Mouse (Mus musculus): Measurements from ENCODE around the gene Plscr3. TPM values are rescaled to one million over a fixed set of nuclear protein-coding genes. Genes with fewer than 3 reads are reported as not detected.
A peak's percentile ranks its signal among the peaks of the same experiment; 100 is the strongest.

The Plscr3 gene
- total and polyA plus RNA-seq, 3 experiments: 4.6 to 26.0 TPM; not detected in 1

DNA sequence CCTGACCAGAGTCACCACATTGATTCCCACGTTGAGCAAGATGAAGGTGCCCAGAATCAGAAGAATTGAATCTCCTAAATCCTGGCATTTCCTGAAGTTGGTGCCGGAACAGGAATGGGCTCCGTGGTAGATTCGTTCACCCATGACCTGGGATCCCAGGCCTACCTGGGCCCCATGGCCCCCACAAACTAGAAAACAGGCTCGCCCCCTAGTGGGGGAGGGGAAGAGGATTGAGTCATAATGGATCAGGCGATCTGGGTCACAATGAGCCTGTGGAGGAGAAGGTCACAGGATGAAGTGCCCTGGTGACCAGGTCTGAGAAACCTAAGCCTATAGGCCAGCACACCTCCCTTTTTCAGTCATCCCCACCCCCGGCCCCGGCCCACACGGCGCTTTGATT, 31.0 kb upstream of the Plscr3 start, which contains the start of gene Gm39566:
Gene Gm39566 (minus strand): TSS at position 144 of the 400 bp plus-strand sequence.
- no peak within 1 kb of the TSS for H3K27ac ChIP-seq (ENCODE audit: control insufficient read depth, low read depth, low read length)
- H3K36me3 ChIP-seq (ENCODE audit: control insufficient read depth in 1 of 2, insufficient read depth in 2 of 2, low read length in 2 of 2): no peaks in the 10 kb centered on the region
- no peak within 1 kb of the TSS for H3K4me3 ChIP-seq (ENCODE audit: control insufficient read depth in 1 of 2, insufficient read depth in 1 of 2, low read depth in 2 of 2, low read length in 2 of 2)
- H3K79me2 ChIP-seq (ENCODE audit: control insufficient read depth, insufficient read depth, low read length, poor library complexity): no peaks in the 10 kb centered on the region
- H3K9me3 ChIP-seq (replicated peaks; ENCODE audit: insufficient read depth, low read length): no peaks in the 10 kb centered on the region
- no peaks in the 10 kb centered on the region for H3K4me1 ChIP-seq (ENCODE audit: control insufficient read depth in 1 of 2, insufficient read depth in 2 of 2, low read length in 2 of 2)
- peaks cover 2 to 5% of the 10 kb centered on the region in 2 experiments for H3K27me3 ChIP-seq (ENCODE audit: control insufficient read depth in 1 of 2, insufficient read depth in 2 of 2, low read length in 2 of 2)
- no peak for DNase-seq (ENCODE audit: low read depth, low spot score)
- H3K9ac ChIP-seq (ENCODE audit: control insufficient read depth, low read depth, low read length, poor library complexity, severe bottlenecking): no peak within 1 kb of the TSS
- TF ChIP-seq MAZ (IDR thresholded peaks at IDR 0.05; ENCODE audit: low read depth, low read length): 0 out of 2 replicates have a peak, but pooled peaks have one; percentile 38
- peak; percentile 10 for TF ChIP-seq RAD21 (IDR thresholded peaks at IDR 0.05; ENCODE audit: low read depth, low read length)
- 0 out of 2 replicates have a peak, but pooled peaks have one; percentile 22 for TF ChIP-seq ZC3H11A (IDR thresholded peaks at IDR 0.05; ENCODE audit: low read depth, low read length)
- no peak for TF ChIP-seq MEF2A (IDR thresholded peaks at IDR 0.05; ENCODE audit: extremely low read depth, insufficient replicate concordance, low read depth, low read length, poor library complexity, severe bottlenecking)
- no peak for TF ChIP-seq ZNF384 (IDR thresholded peaks at IDR 0.05; ENCODE audit: low read depth, low read length)
- no peak for TF ChIP-seq GATA1 (IDR thresholded peaks at IDR 0.05; ENCODE audit: low read depth, low read length)
- TF ChIP-seq POLR2AphosphoS5 (IDR thresholded peaks at IDR 0.05; ENCODE audit: borderline replicate concordance, low read depth, low read length): no peak
- no peak for TF ChIP-seq E2F4 (IDR thresholded peaks at IDR 0.05; ENCODE audit: borderline replicate concordance, low read depth, low read length)
- TF ChIP-seq SMC3 (IDR thresholded peaks at IDR 0.05; ENCODE audit: low read depth, low read length): 0 out of 2 replicates have a peak, but pooled peaks have one; percentile 30
- no peak for TF ChIP-seq MAFK (IDR thresholded peaks at IDR 0.05; ENCODE audit: borderline replicate concordance, low read depth, low read length)
- TF ChIP-seq ETS1 (IDR thresholded peaks at IDR 0.05; ENCODE audit: low read depth, low read length): no peak
- TF ChIP-seq UBTF (IDR thresholded peaks at IDR 0.05; ENCODE audit: borderline replicate concordance, insufficient read depth, low read depth, low read length): no peak
- TF ChIP-seq POLR2AphosphoS2 (IDR thresholded peaks at IDR 0.05; ENCODE audit: low read length): no peak
- TF ChIP-seq POLR2A (IDR thresholded peaks at IDR 0.05; ENCODE audit: control insufficient read depth in 1 of 2, insufficient read depth in 1 of 2, low read depth in 1 of 2, low read length in 2 of 2, poor library complexity in 1 of 2): no peak
- no peak for TF ChIP-seq EP300 (IDR thresholded peaks at IDR 0.05; ENCODE audit: low read depth in 1 of 2, low read length in 2 of 2)
- no peak for TF ChIP-seq GABPA (IDR thresholded peaks at IDR 0.05; ENCODE audit: low read depth, low read length)
- no peak for TF ChIP-seq USF1 (IDR thresholded peaks at IDR 0.05; ENCODE audit: low read depth, low read length)
- no peak for TF ChIP-seq KAT2A (conservative IDR thresholded peaks at IDR 0.05; ENCODE audit: low read depth, low read length)
- TF ChIP-seq NRF1 (IDR thresholded peaks at IDR 0.05; ENCODE audit: insufficient read depth, low read depth, low read length, poor library complexity, severe bottlenecking): no peak
- TF ChIP-seq HCFC1 (IDR thresholded peaks at IDR 0.05; ENCODE audit: low read depth, low read length): no peak
- no peak for TF ChIP-seq SIN3A (IDR thresholded peaks at IDR 0.05; ENCODE audit: low read length)
- TF ChIP-seq MYC (IDR thresholded peaks at IDR 0.05; ENCODE audit: low read depth, low read length): no peak
- no peak for TF ChIP-seq USF2 (IDR thresholded peaks at IDR 0.05; ENCODE audit: borderline replicate concordance in 1 of 2, insufficient read depth in 1 of 2, low read depth in 1 of 2, low read length in 2 of 2)
- no peak for TF ChIP-seq ZKSCAN1 (IDR thresholded peaks at IDR 0.05; ENCODE audit: low read depth, low read length)
- peak in 2 of 3 experiments; percentile 29 to 31; a peak in 3 of 6 replicates for TF ChIP-seq CTCF (IDR thresholded peaks at IDR 0.05 in 2 of 3, conservative IDR thresholded peaks at IDR 0.05 in 1 of 3; ENCODE audit: control insufficient read depth in 1 of 3, insufficient read depth in 1 of 3, low read depth in 2 of 3, low read length in 3 of 3, poor library complexity in 1 of 3, severe bottlenecking in 1 of 3)
- TF ChIP-seq MAX (IDR thresholded peaks at IDR 0.05; ENCODE audit: low read length): no peak

Data from MEL (cell line).